Mouse (Mus musculus) E14TG2a.4 (cell line): ENCODE data around the gene Myrfl.

ENCODE experiments used
- CTCF ChIP-seq: conservative IDR thresholded peaks from 2 replicates; pipeline ENCODE4 v1.5.1; 2014; ENCODE audit warnings: low read length
- NANOG ChIP-seq: IDR thresholded peaks from 2 replicates; pipeline ENCODE4 v1.6.1; 2014; ENCODE audit warnings: borderline replicate concordance, low read length, mixed read lengths
- POU5F1 ChIP-seq: IDR thresholded peaks from 2 replicates; pipeline ENCODE4 v1.6.1; 2014; ENCODE audit warnings: low read length, borderline replicate concordance

GRCm38 (mm10) chr10:116896336-116897177, at the start of gene Myrfl:
- TF ChIP-seq CTCF (no peak), NANOG (no peak), POU5F1 (no peak)
